Comparison of ENCODE assay signal across 9 mouse cellular contexts in genomic region chr8:57468624-57469023, GRCm38 (mm10). TPM values are rescaled to one million over a fixed set of nuclear protein-coding genes. Genes with fewer than 3 reads are reported as not detected.
A peak's percentile ranks its signal among the peaks of the same experiment; 100 is the strongest.
DNase-seq lines count a peak whose midpoint lies in the region; ATAC-seq and TF ChIP-seq lines count a peak whose summit lies in the region.
"Had no signal": no experiment of that assay in that cellular context is flagged by ENCODE, and none has a peak within 500 bp of the region (broad histone marks: within the 10 kb centered on the region; RNA-seq: fewer than 3 reads in every experiment).

No protein-coding gene starts in this region.

- TF ChIP-seq POLR2A in brain, embryonic 14.5 days (IDR thresholded peaks at IDR 0.05; ENCODE audit: borderline replicate concordance, extremely low read depth, insufficient read depth, insufficient read length, poor library complexity, severe bottlenecking) = no peak

- ATAC-seq in embryonic facial prominence, embryonic 14.5 days (ENCODE audit: low read depth) = peak; percentile 86
- peak; percentile 100 for ATAC-seq in heart, embryonic 16.5 days (replicated peaks; ENCODE audit: extremely low read depth, insufficient read depth, low FRiP score)
- ATAC-seq in limb, embryonic 15.5 days (ENCODE audit: insufficient number of reproducible peaks, low FRiP score, low TSS enrichment, low read depth) = peak; percentile 71; the same call in 1 of the 2 replicates
- ATAC-seq in stomach, embryonic 16.5 days (ENCODE audit: insufficient read depth, low FRiP score) = peak; percentile 87; the same call in 1 of the 2 replicates
- ATAC-seq in midbrain, embryonic 11.5 days (ENCODE audit: low FRiP score) = no peak
- no peak for ATAC-seq in forebrain, embryonic 12.5 days (ENCODE audit: low FRiP score)

- H3K27me3 ChIP-seq in embryonic facial prominence, embryonic 14.5 days (replicated peaks; ENCODE audit: control insufficient read depth, insufficient read depth, low read length) = no peaks in the 10 kb centered on the region
- H3K27me3 ChIP-seq in embryonic facial prominence, embryonic 10.5 days (replicated peaks; ENCODE audit: low read depth, poor library complexity, severe bottlenecking) = no peaks in the 10 kb centered on the region
- H3K27me3 ChIP-seq in heart, embryonic 16.5 days (ENCODE audit: control insufficient read depth, insufficient read depth, low read length) = no peaks in the 10 kb centered on the region
- no peaks in the 10 kb centered on the region for H3K27me3 ChIP-seq in limb, embryonic 15.5 days
- no peaks in the 10 kb centered on the region for H3K27me3 ChIP-seq in stomach, embryonic 16.5 days (ENCODE audit: control insufficient read depth, insufficient read depth, low read length)
- H3K27me3 ChIP-seq in midbrain, embryonic 11.5 days (ENCODE audit: control insufficient read depth, insufficient read depth, low read length) = no peaks in the 10 kb centered on the region
- no peaks in the 10 kb centered on the region for H3K27me3 ChIP-seq in forebrain, embryonic 12.5 days
- H3K27me3 ChIP-seq: liver, embryonic 13.5 days had no signal

- no peaks in the 10 kb centered on the region for H3K4me1 ChIP-seq in embryonic facial prominence, embryonic 14.5 days (ENCODE audit: control insufficient read depth, insufficient read depth, low read length)
- H3K4me1 ChIP-seq in embryonic facial prominence, embryonic 10.5 days = no peaks in the 10 kb centered on the region
- peaks cover 15% of the 10 kb centered on the region for H3K4me1 ChIP-seq in heart, embryonic 16.5 days (ENCODE audit: control insufficient read depth, insufficient read depth, low read length)
- H3K4me1 ChIP-seq in limb, embryonic 15.5 days = peaks cover 5% of the 10 kb centered on the region
- no peaks in the 10 kb centered on the region for H3K4me1 ChIP-seq in stomach, embryonic 16.5 days (ENCODE audit: control insufficient read depth, insufficient read depth, low read length)
- H3K4me1 ChIP-seq in midbrain, embryonic 11.5 days (ENCODE audit: control insufficient read depth, insufficient read depth, low read length) = no peaks in the 10 kb centered on the region
- H3K4me1 ChIP-seq in forebrain, embryonic 12.5 days = no peaks in the 10 kb centered on the region
- H3K4me1 ChIP-seq: liver, embryonic 13.5 days had no signal

- WGBS in embryonic facial prominence, embryonic 14.5 days = 41% methylated on average over 5 of the region's 5 CpGs
- WGBS in embryonic facial prominence, embryonic 10.5 days = 63% methylated on average over 5 of the region's 5 CpGs
- WGBS in heart, embryonic 16.5 days = 15% methylated on average over 5 of the region's 5 CpGs
- 23% methylated on average over 5 of the region's 5 CpGs for WGBS in limb, embryonic 15.5 days
- WGBS in stomach, embryonic 16.5 days = 23% methylated on average over 5 of the region's 5 CpGs
- 54% methylated on average over 5 of the region's 5 CpGs for WGBS in midbrain, embryonic 11.5 days
- 62% methylated on average over 5 of the region's 5 CpGs for WGBS in forebrain, embryonic 12.5 days

- no peak for TF ChIP-seq CTCF in brain, embryonic 14.5 days (IDR thresholded peaks at IDR 0.05; ENCODE audit: borderline replicate concordance, extremely low read depth, insufficient read depth, insufficient read length)

- no peak overlapping the region for H3K27ac ChIP-seq in embryonic facial prominence, embryonic 14.5 days (replicated peaks; ENCODE audit: low read depth, low read length)
- H3K27ac ChIP-seq in embryonic facial prominence, embryonic 10.5 days (replicated peaks) = no peak overlapping the region
- peak overlapping the region; percentile 65 for H3K27ac ChIP-seq in heart, embryonic 16.5 days (ENCODE audit: low read length)
- no peak overlapping the region for H3K27ac ChIP-seq in limb, embryonic 15.5 days
- no peak overlapping the region for H3K27ac ChIP-seq in stomach, embryonic 16.5 days (ENCODE audit: low read length)
- no peak overlapping the region for H3K27ac ChIP-seq in midbrain, embryonic 11.5 days (ENCODE audit: low read depth, low read length)
- H3K27ac ChIP-seq in forebrain, embryonic 12.5 days = no peak overlapping the region
- H3K27ac ChIP-seq: liver, embryonic 13.5 days had no signal

- H3K9ac ChIP-seq in embryonic facial prominence, embryonic 14.5 days (ENCODE audit: low read depth, low read length) = no peak overlapping the region
- no peak overlapping the region for H3K9ac ChIP-seq in heart, embryonic 16.5 days (ENCODE audit: low read length)
- H3K9ac ChIP-seq in limb, embryonic 15.5 days = no peak overlapping the region
- H3K9ac ChIP-seq in stomach, embryonic 16.5 days (ENCODE audit: low read length) = no peak overlapping the region
- H3K9ac ChIP-seq in midbrain, embryonic 11.5 days (ENCODE audit: low read length) = no peak overlapping the region
- H3K9ac ChIP-seq in forebrain, embryonic 12.5 days = no peak overlapping the region
- H3K9ac ChIP-seq: liver, embryonic 13.5 days had no signal

- no peaks in the 10 kb centered on the region for H3K36me3 ChIP-seq in embryonic facial prominence, embryonic 14.5 days (ENCODE audit: control insufficient read depth, insufficient read depth, low read length)
- no peaks in the 10 kb centered on the region for H3K36me3 ChIP-seq in embryonic facial prominence, embryonic 10.5 days (replicated peaks)
- no peaks in the 10 kb centered on the region for H3K36me3 ChIP-seq in heart, embryonic 16.5 days (ENCODE audit: control insufficient read depth, insufficient read depth)
- no peaks in the 10 kb centered on the region for H3K36me3 ChIP-seq in limb, embryonic 15.5 days
- H3K36me3 ChIP-seq in stomach, embryonic 16.5 days (ENCODE audit: control insufficient read depth, insufficient read depth, low read length) = no peaks in the 10 kb centered on the region
- H3K36me3 ChIP-seq in midbrain, embryonic 11.5 days (ENCODE audit: control insufficient read depth, insufficient read depth, low read length) = no peaks in the 10 kb centered on the region
- H3K36me3 ChIP-seq in forebrain, embryonic 12.5 days (replicated peaks) = no peaks in the 10 kb centered on the region
- H3K36me3 ChIP-seq: liver, embryonic 13.5 days had no signal

- H3K9me3 ChIP-seq in embryonic facial prominence, embryonic 14.5 days (ENCODE audit: control insufficient read depth, low read length) = no peaks in the 10 kb centered on the region
- no peaks in the 10 kb centered on the region for H3K9me3 ChIP-seq in embryonic facial prominence, embryonic 10.5 days
- 0 out of 2 replicates have a peak, but pooled peaks cover 3% of the 10 kb centered on the region for H3K9me3 ChIP-seq in heart, embryonic 16.5 days (replicated peaks; ENCODE audit: control insufficient read depth, low read length)
- no peaks in the 10 kb centered on the region for H3K9me3 ChIP-seq in limb, embryonic 15.5 days
- H3K9me3 ChIP-seq in stomach, embryonic 16.5 days (replicated peaks; ENCODE audit: control insufficient read depth, low read length) = no peaks in the 10 kb centered on the region
- no peaks in the 10 kb centered on the region for H3K9me3 ChIP-seq in midbrain, embryonic 11.5 days (ENCODE audit: control insufficient read depth, low read length)
- H3K9me3 ChIP-seq in forebrain, embryonic 12.5 days = no peaks in the 10 kb centered on the region
- H3K9me3 ChIP-seq: liver, embryonic 13.5 days had no signal

- H3K4me2 ChIP-seq in embryonic facial prominence, embryonic 14.5 days (ENCODE audit: low read depth, low read length) = no peak overlapping the region
- peak overlapping the region; percentile 12; the same call in 1 of the 2 replicates for H3K4me2 ChIP-seq in heart, embryonic 16.5 days (ENCODE audit: low read depth, low read length)
- H3K4me2 ChIP-seq in limb, embryonic 15.5 days = no peak overlapping the region
- no peak overlapping the region for H3K4me2 ChIP-seq in stomach, embryonic 16.5 days (ENCODE audit: low read depth, low read length)
- H3K4me2 ChIP-seq in midbrain, embryonic 11.5 days = no peak overlapping the region
- H3K4me2 ChIP-seq in forebrain, embryonic 12.5 days = no peak overlapping the region
- H3K4me2 ChIP-seq: liver, embryonic 13.5 days had no signal

- peak; percentile 85 for DNase-seq in embryonic facial prominence, embryonic 14.5 days (ENCODE audit: low spot score)
- no peak for DNase-seq in embryonic facial prominence, embryonic 10.5 days (ENCODE audit: low spot score)
- peak; percentile 60 for DNase-seq in brain, embryonic 14.5 days (ENCODE audit: low read depth)
- no peak for DNase-seq in midbrain, embryonic 11.5 days (ENCODE audit: low spot score, missing footprints)
- DNase-seq: liver, embryonic 13.5 days had no signal

- H3K4me3 ChIP-seq in embryonic facial prominence, embryonic 14.5 days (ENCODE audit: low read depth, low read length) = no peak overlapping the region
- H3K4me3 ChIP-seq in embryonic facial prominence, embryonic 10.5 days = no peak overlapping the region
- H3K4me3 ChIP-seq in heart, embryonic 16.5 days (ENCODE audit: low read length) = no peak overlapping the region
- H3K4me3 ChIP-seq in limb, embryonic 15.5 days = no peak overlapping the region
- H3K4me3 ChIP-seq in stomach, embryonic 16.5 days (replicated peaks; ENCODE audit: low read length) = no peak overlapping the region
- H3K4me3 ChIP-seq in midbrain, embryonic 11.5 days (ENCODE audit: low read depth, low read length) = no peak overlapping the region
- H3K4me3 ChIP-seq in forebrain, embryonic 12.5 days (replicated peaks) = no peak overlapping the region
- H3K4me3 ChIP-seq: liver, embryonic 13.5 days had no signal

RNA-seq across cellular contexts. Expression of gene Scrg1, which starts 12.9 kb away (rescaled TPM):
- polyA plus RNA-seq in embryonic facial prominence, embryonic 14.5 days (2014; fragmentation: Nextera tagmentation; extraction: Ambion mirVana) = 8.3 and 10.0 TPM in 2 replicates
- 0.45 and 1.1 TPM in 2 replicates for polyA plus RNA-seq in embryonic facial prominence, embryonic 10.5 days (2016; fragmentation: Nextera tagmentation; extraction: Ambion mirVana)
- polyA plus RNA-seq in brain, embryonic 14.5 days (2012; rRNA removed) = 5.3 and 5.7 TPM in 2 replicates
- 1.3 and 1.4 TPM in 2 replicates for polyA plus RNA-seq in heart, embryonic 16.5 days (2015; fragmentation: Nextera tagmentation; extraction: Ambion mirVana)
- polyA plus RNA-seq in limb, embryonic 15.5 days (2015; fragmentation: Nextera tagmentation; extraction: Ambion mirVana) = 21.4 and 26.3 TPM in 2 replicates
- polyA plus RNA-seq in stomach, embryonic 16.5 days (2015; fragmentation: Nextera tagmentation; extraction: Ambion mirVana) = 0.74 and 0.81 TPM in 2 replicates
- polyA plus RNA-seq in midbrain, embryonic 11.5 days (2014; fragmentation: Nextera tagmentation; extraction: Ambion mirVana) = 0.27 TPM in 1 of 2 replicates, not detected in the other
- polyA plus RNA-seq in forebrain, embryonic 12.5 days (2016; fragmentation: Nextera tagmentation; extraction: Ambion mirVana) = 0.81 and 1.4 TPM in 2 replicates

RNA-seq across cellular contexts. Expression of gene Sap30, which starts 19.0 kb away (rescaled TPM):
- polyA plus RNA-seq in embryonic facial prominence, embryonic 14.5 days (2014; fragmentation: Nextera tagmentation; extraction: Ambion mirVana) = 32.8 and 34.4 TPM in 2 replicates
- polyA plus RNA-seq in embryonic facial prominence, embryonic 10.5 days (2016; fragmentation: Nextera tagmentation; extraction: Ambion mirVana) = 72.8 and 76.0 TPM in 2 replicates
- 39.6 and 61.3 TPM in 2 replicates for polyA plus RNA-seq in brain, embryonic 14.5 days (2012; rRNA removed)
- 44.3 and 44.5 TPM in 2 replicates for polyA plus RNA-seq in heart, embryonic 16.5 days (2015; fragmentation: Nextera tagmentation; extraction: Ambion mirVana)
- polyA plus RNA-seq in limb, embryonic 15.5 days (2015; fragmentation: Nextera tagmentation; extraction: Ambion mirVana) = 26.3 and 30.2 TPM in 2 replicates
- polyA plus RNA-seq in stomach, embryonic 16.5 days (2015; fragmentation: Nextera tagmentation; extraction: Ambion mirVana) = 22.3 and 24.7 TPM in 2 replicates
- polyA plus RNA-seq in midbrain, embryonic 11.5 days (2014; fragmentation: Nextera tagmentation; extraction: Ambion mirVana) = 119 and 123 TPM in 2 replicates
- polyA plus RNA-seq in forebrain, embryonic 12.5 days (2016; fragmentation: Nextera tagmentation; extraction: Ambion mirVana) = 128 and 131 TPM in 2 replicates

RNA-seq across cellular contexts. Expression of gene Hmgb2, which starts 43.1 kb away (rescaled TPM):
- polyA plus RNA-seq in embryonic facial prominence, embryonic 14.5 days (2014; fragmentation: Nextera tagmentation; extraction: Ambion mirVana) = 258 and 290 TPM in 2 replicates
- polyA plus RNA-seq in embryonic facial prominence, embryonic 10.5 days (2016; fragmentation: Nextera tagmentation; extraction: Ambion mirVana) = 579 and 587 TPM in 2 replicates
- 70.5 and 87.7 TPM in 2 replicates for polyA plus RNA-seq in brain, embryonic 14.5 days (2012; rRNA removed)
- 196 and 251 TPM in 2 replicates for polyA plus RNA-seq in heart, embryonic 16.5 days (2015; fragmentation: Nextera tagmentation; extraction: Ambion mirVana)
- 267 and 297 TPM in 2 replicates for polyA plus RNA-seq in limb, embryonic 15.5 days (2015; fragmentation: Nextera tagmentation; extraction: Ambion mirVana)
- 221 and 345 TPM in 2 replicates for polyA plus RNA-seq in stomach, embryonic 16.5 days (2015; fragmentation: Nextera tagmentation; extraction: Ambion mirVana)
- 628 and 641 TPM in 2 replicates for polyA plus RNA-seq in midbrain, embryonic 11.5 days (2014; fragmentation: Nextera tagmentation; extraction: Ambion mirVana)
- polyA plus RNA-seq in forebrain, embryonic 12.5 days (2016; fragmentation: Nextera tagmentation; extraction: Ambion mirVana) = 740 and 788 TPM in 2 replicates

Comparison
In these comparisons a context has a peak if more than half of its experiments do, and no peak if none do; other contexts are left out.
1. DNase-seq: peak in embryonic facial prominence, embryonic 14.5 days (single experiment) and brain, embryonic 14.5 days (single experiment); none in embryonic facial prominence, embryonic 10.5 days (single experiment) and midbrain, embryonic 11.5 days (single experiment).
2. ATAC-seq: peak in embryonic facial prominence, embryonic 14.5 days (single experiment), heart, embryonic 16.5 days (single experiment), limb, embryonic 15.5 days (single experiment) and stomach, embryonic 16.5 days (single experiment); none in midbrain, embryonic 11.5 days (single experiment) and forebrain, embryonic 12.5 days (single experiment).